Mouse (Mus musculus): ENCODE data around the gene Hivep3.

- TF ChIP-seq E2F4 (IDR thresholded peaks at IDR 0.05; ENCODE audit: insufficient read depth) (no peak), POLR2AphosphoS2 (IDR thresholded peaks at IDR 0.05; ENCODE audit: insufficient read length, low read depth) (no peak), POLR2A (IDR thresholded peaks at IDR 0.05; ENCODE audit: insufficient read length, low read depth) (no peak), MAX (IDR thresholded peaks at IDR 0.05; ENCODE audit: low read depth) (no peak), SRF (IDR thresholded peaks at IDR 0.05; ENCODE audit: control insufficient read depth, insufficient read length, low read depth) (no peak), MYOG (IDR thresholded peaks at IDR 0.05; ENCODE audit: control insufficient read depth in 1 of 3, insufficient read depth in 1 of 3, insufficient read length in 2 of 3, low read depth in 2 of 3) (no peak), MYOD1 (IDR thresholded peaks at IDR 0.05; ENCODE audit: control insufficient read depth in 1 of 3, insufficient read length in 2 of 3, low read depth in 2 of 3) (no peak), TCF12 (IDR thresholded peaks at IDR 0.05; ENCODE audit: insufficient read depth, poor library complexity, severe bottlenecking) (no peak), USF1 (IDR thresholded peaks at IDR 0.05; ENCODE audit: low read depth) (peak; percentile 7)
Observed at GRCm38 (mm10) chr4:120120276-120120675, 386.7 kb downstream of the Hivep3 start.

Data from myocyte (in vitro differentiated cells).